Mouse (Mus musculus) heart, embryonic 11.5 days (tissue): ENCODE data around the gene Sh3d19. TPM values are rescaled to one million over a fixed set of nuclear protein-coding genes. Genes with fewer than 3 reads are reported as not detected.

Experiments
- ATAC-seq: fragments of 200-750 bp; cut with Nextera tagmentation; replicated peaks from 2 replicates; pipeline ENCODE4 v1.8.0; 2017; ENCODE audit warnings: moderate library complexity; ENCODE audit not compliant: insufficient number of reproducible peaks, low FRiP score, low TSS enrichment
- H3K27ac ChIP-seq: fragments of 300-500 bp; sonication (generic); 2 replicates; pipeline ENCODE4 v1.5.1; 2014; ENCODE audit warnings: mild to moderate bottlenecking, low read depth, low read length
- H3K27me3 ChIP-seq: fragments of 300-500 bp; sonication (generic); 2 replicates; pipeline ENCODE4 v1.6.1; 2014; ENCODE audit warnings: mild to moderate bottlenecking, low read length, mixed read lengths; ENCODE audit not compliant: control insufficient read depth, insufficient read depth
- H3K36me3 ChIP-seq: fragments of 300-500 bp; sonication (generic); 2 replicates; pipeline ENCODE4 v1.6.1; 2014; ENCODE audit warnings: mild to moderate bottlenecking, low read length, moderate library complexity, mixed read lengths; ENCODE audit not compliant: control insufficient read depth, insufficient read depth
- H3K4me1 ChIP-seq: fragments of 300-500 bp; sonication (generic); 2 replicates; pipeline ENCODE4 v1.6.1; 2014; ENCODE audit warnings: low read length; ENCODE audit not compliant: control insufficient read depth, insufficient read depth
- H3K4me2 ChIP-seq: fragments of 300-500 bp; sonication (generic); 2 replicates; pipeline ENCODE4 v1.6.1; 2014; ENCODE audit warnings: mild to moderate bottlenecking, moderate library complexity
- H3K4me3 ChIP-seq: fragments of 300-500 bp; sonication (generic); 2 replicates; pipeline ENCODE4 v1.5.1; 2014; ENCODE audit warnings: low read depth, low read length
- H3K9ac ChIP-seq: fragments of 300-500 bp; sonication (generic); 2 replicates; pipeline ENCODE4 v1.6.1; 2014; ENCODE audit warnings: mild to moderate bottlenecking, low read depth, low read length, moderate library complexity
- H3K9me3 ChIP-seq: fragments of 300-500 bp; sonication (generic); replicated peaks from 2 replicates; pipeline ENCODE4 v1.6.1; 2016; ENCODE audit warnings: low read length; ENCODE audit not compliant: control insufficient read depth
- WGBS: fragments of 180-500 bp; shearing (Covaris S2); extraction: QIAGEN DNeasy Blood & Tissue Kit; methylation state at CpG from one replicate; pipeline ENCODE4 v1.1.7; 2014; ENCODE audit not compliant: insufficient replicate concordance; 5-methylcytosine and 5-hydroxymethylcytosine counted together
- polyA plus RNA-seq: library from polyadenylated mRNA; unstranded; fragments of >200 nt; fragmentation: Nextera tagmentation; extraction: Ambion mirVana; gene quantifications from 2 replicates; pipeline ENCODE4 v1.2.1, GENCODE M21; 2014

Gene Sh3d19
- polyA plus RNA-seq, 1 experiment from 2014 or later = 13.8 TPM

- H3K36me3 ChIP-seq = no peaks in the 10 kb centered on the region
- H3K9ac ChIP-seq = no peak overlapping the region
- 73% methylated on average over 6 of the region's 6 CpGs for WGBS
- no peak overlapping the region for H3K27ac ChIP-seq
- no peak overlapping the region for H3K4me2 ChIP-seq
- no peaks in the 10 kb centered on the region for H3K9me3 ChIP-seq
- no peaks in the 10 kb centered on the region for H3K4me1 ChIP-seq
- no peak overlapping the region for H3K4me3 ChIP-seq
- no peak for ATAC-seq
- H3K27me3 ChIP-seq = no peaks in the 10 kb centered on the region
Measured at GRCm38 (mm10) chr3:86149063-86149462, 178.2 kb downstream of the Sh3d19 start.

GRCm38 (mm10) chr3:86149521-86149920, 178.6 kb downstream of the Sh3d19 start:
- no peaks in the 10 kb centered on the region for H3K4me1 ChIP-seq
- WGBS = 80% methylated on average over 9 of the region's 9 CpGs
- ATAC-seq = no peak
- H3K9me3 ChIP-seq = no peaks in the 10 kb centered on the region
- no peak overlapping the region for H3K4me2 ChIP-seq
- no peak overlapping the region for H3K27ac ChIP-seq
- no peaks in the 10 kb centered on the region for H3K36me3 ChIP-seq
- H3K27me3 ChIP-seq = no peaks in the 10 kb centered on the region
- H3K9ac ChIP-seq = no peak overlapping the region
- no peak overlapping the region for H3K4me3 ChIP-seq

DNA sequence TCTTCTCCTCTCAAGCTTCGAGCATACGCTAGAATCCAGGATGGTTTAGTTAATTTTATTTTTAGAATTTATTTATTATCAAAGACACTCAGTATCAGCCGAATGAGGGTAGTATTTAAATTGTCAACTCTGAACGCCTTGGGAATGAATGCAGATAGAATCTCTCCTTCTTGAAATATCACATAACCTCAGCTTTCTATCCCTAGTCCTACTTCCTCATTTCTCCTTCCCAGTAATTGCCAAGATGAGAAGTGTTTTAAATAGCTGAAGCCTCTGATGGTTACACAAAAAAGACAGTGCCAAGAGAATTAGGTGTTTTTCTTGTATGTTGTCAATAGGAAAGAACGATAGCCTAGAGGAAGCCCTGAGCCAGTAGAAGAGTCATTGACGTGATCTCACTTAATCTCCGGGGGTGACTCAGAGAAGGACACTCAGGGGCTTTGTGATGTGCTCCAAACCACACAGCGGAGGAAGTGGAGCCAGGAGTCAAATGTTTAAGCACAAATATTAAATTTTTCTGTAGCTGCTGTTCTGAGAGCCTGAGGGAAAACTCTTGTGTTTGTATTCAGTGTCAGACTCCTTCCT, 198.0 kb downstream of the Sh3d19 start:
- Histone ChIP-seq H3K36me3 (no peaks in the 10 kb centered on the region), H3K27ac (no peak overlapping the region), H3K9ac (no peak overlapping the region), H3K27me3 (no peaks in the 10 kb centered on the region), H3K4me2 (no peak overlapping the region), H3K4me3 (no peak overlapping the region), H3K4me1 (no peaks in the 10 kb centered on the region), H3K9me3 (no peaks in the 10 kb centered on the region)
- 67% methylated on average over 8 of the region's 8 CpGs for WGBS
- no peak for ATAC-seq

DNA sequence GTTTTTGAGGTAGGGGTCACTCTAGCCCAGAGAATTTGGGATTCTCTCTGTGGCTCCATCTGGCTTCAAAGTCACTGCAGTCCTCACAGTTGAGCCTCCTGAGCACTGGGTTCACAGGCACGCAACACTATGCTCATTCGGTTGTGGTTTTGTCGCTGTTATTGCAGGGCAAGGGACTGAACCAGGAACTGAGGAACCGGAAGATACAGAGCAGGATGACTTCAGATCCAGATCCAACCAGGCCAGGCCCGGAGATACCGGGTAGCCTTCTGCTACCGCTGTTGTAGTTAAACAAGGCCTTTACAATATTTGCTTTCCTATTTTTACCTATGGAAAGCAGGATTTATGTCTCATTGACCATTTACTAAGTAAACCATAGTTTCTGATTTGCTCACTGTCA, 208.8 kb downstream of the Sh3d19 start:
- no peak for ATAC-seq
- no peak overlapping the region for H3K27ac ChIP-seq
- H3K9me3 ChIP-seq = no peaks in the 10 kb centered on the region
- H3K4me3 ChIP-seq = no peak overlapping the region
- no peaks in the 10 kb centered on the region for H3K36me3 ChIP-seq
- H3K27me3 ChIP-seq = no peaks in the 10 kb centered on the region
- H3K4me2 ChIP-seq = no peak overlapping the region
- no peak overlapping the region for H3K9ac ChIP-seq
- 84% methylated on average over 7 of the region's 7 CpGs for WGBS
- H3K4me1 ChIP-seq = no peaks in the 10 kb centered on the region

Other genes with a start within 250 kb of the Sh3d19 start
- 2.7 and 3.4 TPM in 2 replicates for gene Fam160a1, start 153.8 kb upstream of the Sh3d19 start, polyA plus RNA-seq
- gene Glt28d2, start 83.6 kb upstream of the Sh3d19 start, polyA plus RNA-seq = 0.93 and 1.2 TPM in 2 replicates
- 4.5 and 5.1 TPM in 2 replicates for gene Gm37240, start 83.6 kb upstream of the Sh3d19 start, polyA plus RNA-seq
- gene Prss48, start 31.4 kb downstream of the Sh3d19 start, polyA plus RNA-seq = not detected in 2 replicates
- 950 and 968 TPM in 2 replicates for gene Rps3a1, start 171.6 kb downstream of the Sh3d19 start, polyA plus RNA-seq